Mouse (Mus musculus) liver, embryonic 16.5 days (tissue): ENCODE data around the gene Lingo2. TPM values are rescaled to one million over a fixed set of nuclear protein-coding genes. Genes with fewer than 3 reads are reported as not detected.
A peak's percentile ranks its signal among the peaks of the same experiment; 100 is the strongest.
"Not testable (repeated sequence)": the region's sequence is repeated elsewhere in the genome, so short reads cannot be mapped to it uniquely, and the experiment has no call there.

ENCODE experiments used
- ATAC-seq: fragments of 200-750 bp; cut with Nextera tagmentation; 2 replicates; pipeline ENCODE4 v1.8.0; 2017; ENCODE audit warnings: low read depth, mild to moderate bottlenecking, moderate number of reproducible peaks, moderate library complexity
- H3K27ac ChIP-seq: fragments of 300-500 bp; sonication (generic); 2 replicates; pipeline ENCODE4 v1.5.1; 2014; ENCODE audit warnings: mild to moderate bottlenecking, low read length
- H3K27me3 ChIP-seq: fragments of 300-500 bp; sonication (generic); 2 replicates; pipeline ENCODE4 v1.6.1; 2014; ENCODE audit warnings: low read depth, low read length, mixed read lengths; ENCODE audit not compliant: control insufficient read depth, insufficient read depth
- H3K36me3 ChIP-seq: fragments of 300-500 bp; sonication (generic); 2 replicates; pipeline ENCODE4 v1.6.1; 2014; ENCODE audit warnings: mild to moderate bottlenecking; ENCODE audit not compliant: control insufficient read depth, insufficient read depth
- H3K4me1 ChIP-seq: fragments of 300-500 bp; sonication (generic); 2 replicates; pipeline ENCODE4 v1.6.1; 2014; ENCODE audit warnings: low read depth, low read length, mixed read lengths; ENCODE audit not compliant: control insufficient read depth
- H3K4me2 ChIP-seq: fragments of 300-500 bp; sonication (generic); 2 replicates; pipeline ENCODE4 v1.6.1; 2014; ENCODE audit warnings: low read depth, low read length, mixed read lengths
- H3K4me3 ChIP-seq: fragments of 300-500 bp; sonication (generic); 2 replicates; pipeline ENCODE4 v1.5.1; 2014; ENCODE audit warnings: low read depth, mild to moderate bottlenecking, low read length
- H3K9ac ChIP-seq: fragments of 300-500 bp; sonication (generic); 2 replicates; pipeline ENCODE4 v1.6.1; 2014; ENCODE audit warnings: low read depth, low read length
- H3K9me3 ChIP-seq: fragments of 300-500 bp; sonication (generic); replicated peaks from 2 replicates; pipeline ENCODE4 v1.6.1; 2016; ENCODE audit warnings: low read length; ENCODE audit not compliant: control insufficient read depth
- WGBS: fragments of 180-500 bp; shearing (Covaris S2); extraction: QIAGEN DNeasy Blood & Tissue Kit; methylation state at CpG from one replicate; pipeline ENCODE4 v1.1.7; 2014; ENCODE audit not compliant: insufficient replicate concordance; 5-methylcytosine and 5-hydroxymethylcytosine counted together
- microRNA counts: library from miRNA; unstranded; fragments of <30 nt; microRNA quantifications from one replicate; lab custom pipeline; 2016
- microRNA-seq: library from miRNA; unstranded; fragments of <30 nt; microRNA quantifications from one replicate; pipeline ENCODE4, GENCODE M21; 2016
- polyA plus RNA-seq: library from polyadenylated mRNA; unstranded; fragments of >200 nt; fragmentation: Nextera tagmentation; extraction: Ambion mirVana; gene quantifications from 2 replicates; pipeline ENCODE4 v1.2.1, GENCODE M21; 2015

Gene Lingo2
- polyA plus RNA-seq, 1 experiment from 2014 or later = not detected

DNA sequence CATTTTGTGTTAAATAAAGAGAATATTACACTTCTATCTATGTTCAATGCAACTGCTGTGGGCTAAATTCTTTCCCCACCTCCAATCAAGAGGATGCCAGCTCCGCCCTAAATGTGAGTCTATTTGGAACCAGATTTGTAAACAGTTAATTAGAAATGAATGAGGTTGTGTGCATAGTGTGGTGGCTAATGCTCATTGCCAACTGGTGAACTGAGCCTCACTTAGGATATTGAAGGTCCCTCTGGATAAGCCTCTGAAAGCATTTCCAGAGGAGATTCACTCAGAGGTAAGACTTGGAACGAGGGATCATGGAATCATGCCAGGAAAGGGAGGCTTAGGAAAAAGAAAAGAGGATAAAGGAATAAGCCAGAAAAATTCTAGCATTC, 1256.4 kb downstream of the Lingo2 start:
- 48% methylated on average over 2 of the region's 2 CpGs for WGBS
- Histone ChIP-seq H3K9ac (no peak overlapping the region), H3K4me3 (no peak overlapping the region), H3K4me1 (no peaks in the 10 kb centered on the region), H3K9me3 (no peaks in the 10 kb centered on the region), H3K27ac (no peak overlapping the region), H3K4me2 (no peak overlapping the region), H3K27me3 (no peaks in the 10 kb centered on the region), H3K36me3 (no peaks in the 10 kb centered on the region)
- ATAC-seq = no peak

DNA sequence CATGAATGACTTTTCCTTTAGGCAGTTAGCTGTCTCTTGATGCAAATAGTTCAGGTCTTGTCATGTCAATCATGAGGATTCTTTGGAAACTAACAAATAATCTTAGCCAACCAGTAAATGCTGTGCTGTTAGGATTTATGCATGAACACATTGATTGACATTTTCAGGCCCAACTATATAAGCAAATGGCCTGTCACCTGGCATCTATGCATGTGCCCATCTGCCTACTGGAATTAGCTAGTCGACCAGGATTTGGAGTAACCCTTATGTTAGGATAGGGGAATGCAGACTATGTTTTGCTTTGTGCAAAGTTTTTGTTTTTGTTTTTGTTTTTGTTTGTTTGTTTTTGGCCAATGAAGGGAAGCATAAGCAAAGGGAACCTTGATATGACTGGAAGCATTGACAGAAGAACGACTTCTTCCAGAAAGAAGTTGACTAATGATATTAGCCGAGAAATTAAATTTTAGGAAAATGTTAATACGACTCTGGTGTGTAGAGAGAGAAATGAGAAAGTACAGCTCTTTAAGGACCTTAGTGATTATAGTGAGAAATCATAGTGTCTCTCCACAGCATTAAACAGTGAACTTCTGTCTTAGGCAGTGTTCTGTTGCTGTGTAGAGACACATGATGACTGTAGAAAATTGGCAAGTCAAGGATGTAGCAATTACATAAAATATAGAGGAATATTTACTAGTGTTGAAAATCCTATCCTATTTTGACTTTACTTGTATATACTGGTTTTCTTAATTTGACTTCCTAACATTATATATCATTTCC, 1257.0 kb downstream of the Lingo2 start:
- ATAC-seq = no peak
- Histone ChIP-seq H3K4me1 (no peaks in the 10 kb centered on the region), H3K36me3 (no peaks in the 10 kb centered on the region), H3K27me3 (no peaks in the 10 kb centered on the region), H3K9ac (no peak overlapping the region), H3K9me3 (no peaks in the 10 kb centered on the region), H3K27ac (no peak overlapping the region), H3K4me3 (no peak overlapping the region), H3K4me2 (no peak overlapping the region)
- 55% methylated on average over 4 of the region's 4 CpGs for WGBS

DNA sequence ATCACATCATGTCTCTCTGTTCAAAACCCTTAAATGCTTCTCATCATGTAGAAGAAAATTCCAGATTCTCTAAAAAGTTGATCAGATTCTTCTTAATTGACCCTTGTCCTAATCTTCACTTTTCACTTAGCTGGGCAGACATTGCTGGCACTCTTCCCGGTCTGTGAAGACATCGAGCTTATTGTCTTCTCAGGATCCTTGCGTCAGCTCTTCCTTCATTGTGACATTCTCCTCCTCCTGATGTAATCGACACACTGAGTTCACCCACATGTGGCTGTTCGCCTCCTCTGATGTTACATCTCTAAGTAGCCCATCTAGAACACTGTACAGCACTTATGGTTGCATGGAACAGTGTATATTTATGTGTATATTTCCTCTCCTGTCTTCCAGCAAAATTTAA, 1261.0 kb downstream of the Lingo2 start:
- H3K4me2 ChIP-seq = no peak overlapping the region
- H3K27me3 ChIP-seq = no peaks in the 10 kb centered on the region
- no peak overlapping the region for H3K4me3 ChIP-seq
- no peaks in the 10 kb centered on the region for H3K4me1 ChIP-seq
- ATAC-seq = no peak
- H3K9me3 ChIP-seq = no peaks in the 10 kb centered on the region
- 64% methylated on average over 5 of the region's 5 CpGs for WGBS
- H3K9ac ChIP-seq = no peak overlapping the region
- H3K27ac ChIP-seq = no peak overlapping the region
- H3K36me3 ChIP-seq = no peaks in the 10 kb centered on the region

DNA sequence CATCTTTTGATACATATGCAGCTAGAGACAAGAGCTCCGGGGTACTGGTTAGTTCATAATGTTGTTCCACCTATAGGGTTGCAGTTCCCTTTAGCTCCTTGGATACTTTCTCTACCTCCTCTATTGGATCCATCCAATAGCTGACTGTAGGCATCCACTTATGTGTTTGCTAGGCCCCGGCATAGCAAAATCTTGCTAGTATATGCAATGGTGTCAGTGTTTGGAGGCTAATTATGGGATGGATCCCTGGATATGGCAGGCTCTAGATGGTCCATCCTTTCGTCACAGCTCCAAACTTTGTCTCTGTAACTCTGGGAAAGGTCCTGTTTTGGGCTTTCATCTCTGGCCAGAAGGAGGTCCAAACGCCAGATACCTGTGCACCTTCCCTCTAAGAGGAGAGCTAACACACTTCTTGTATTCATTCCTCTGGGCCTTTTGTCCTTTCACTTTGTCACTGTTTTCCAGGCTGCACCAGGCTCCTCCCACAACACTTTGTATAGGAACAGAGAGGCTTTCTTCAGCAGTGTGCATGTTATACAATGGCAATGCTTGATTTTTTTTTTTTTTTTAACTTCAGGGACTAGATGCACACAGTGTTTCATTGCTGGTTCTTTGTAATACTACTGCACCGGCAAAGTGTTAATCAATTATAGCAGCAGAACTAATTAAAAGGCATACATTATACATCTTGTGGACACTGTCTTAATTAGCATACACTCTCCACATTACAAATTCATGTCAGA, 1262.9 kb downstream of the Lingo2 start:
- not testable (repeated sequence) for H3K9me3 ChIP-seq, H3K27me3 ChIP-seq, H3K4me2 ChIP-seq, H3K27ac ChIP-seq, ATAC-seq, H3K9ac ChIP-seq, H3K4me1 ChIP-seq, H3K36me3 ChIP-seq, H3K4me3 ChIP-seq
- WGBS = 67% methylated on average over 5 of the region's 5 CpGs

MicroRNA genes within 50 kb of the gene (microRNA counts, 519-probe panel; counts per million panel counts)
- 2,153 counts per million, percentile 34 among the panel's probes with 10 or more counts for microRNA mmu-miR-873 (lab: Ali Mortazavi, UCI)
- 2,254 counts per million, percentile 44 among the panel's probes with 10 or more counts for microRNA mmu-miR-876-3p (lab: Ali Mortazavi, UCI)
- 1,626 counts per million, percentile 16 among the panel's probes with 10 or more counts for microRNA mmu-miR-876-5p (lab: Ali Mortazavi, UCI)

Small RNAs within 50 kb of the gene (microRNA-seq; reads per million reads assigned to microRNA genes)
- gene Mir873a (not detected), gene Mir873b (not detected), gene Mir876 (not detected)
